Mouse (Mus musculus) left cerebral cortex, adult 8-10 months (tissue): ENCODE measurements at regions not wholly inside any gene's neighbourhood (a gene's known extent, or its start where the extent isn't known, plus 50 kb on each side); places are given as distances from the start of the nearest gene placed in this dataset.

Source experiments
- DNase-seq, 2 experiments: peaks; one replicate each; pipeline ENCODE4 v3.0.0; 2022; ENCODE audit warnings: low spot score in 2 of 2

GRCm38 (mm10) chr10:114852688-114853087 lies 50.6 kb upstream of the Trhde start:
- DNase-seq = no peak
